Mouse (Mus musculus): ENCODE measurements around the gene Smarce1. TPM values are rescaled to one million over a fixed set of nuclear protein-coding genes. Genes with fewer than 3 reads are reported as not detected.

Gene Smarce1
- total RNA-seq, 1 experiment, result 130 TPM

DNA sequence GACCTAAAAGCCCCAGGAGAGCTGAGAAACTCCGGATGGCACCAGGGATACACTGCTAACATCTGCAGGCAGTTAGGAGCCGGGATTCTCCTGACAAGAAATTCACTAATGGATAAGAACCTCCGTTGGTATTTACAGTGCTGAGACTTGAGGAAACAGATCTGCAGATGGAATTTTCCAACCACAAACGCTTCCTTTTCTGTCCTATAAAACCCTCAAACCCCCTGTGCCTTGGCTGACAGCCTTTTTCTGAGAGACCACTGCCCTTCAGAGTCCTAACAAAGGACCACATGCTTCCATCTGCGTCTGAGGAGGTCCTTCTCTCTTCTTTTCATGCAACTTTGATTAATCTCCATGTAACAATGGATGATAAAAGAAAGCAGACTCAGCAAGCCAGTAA is 69.2 kb downstream of the Smarce1 start:
- H3K36me3 ChIP-seq (ENCODE audit: control insufficient read depth, insufficient read depth, low read length, poor library complexity, severe bottlenecking), result no peaks in the 10 kb centered on the region
- no peak for TF ChIP-seq MAFK (IDR thresholded peaks at IDR 0.05; ENCODE audit: insufficient read depth, low read depth, low read length)
- TF ChIP-seq ZC3H11A (IDR thresholded peaks at IDR 0.05; ENCODE audit: borderline replicate concordance, low read depth, low read length), result no peak
- TF ChIP-seq CHD2 (IDR thresholded peaks at IDR 0.05; ENCODE audit: low read depth, low read length), result no peak
- TF ChIP-seq ZNF384 (IDR thresholded peaks at IDR 0.05; ENCODE audit: low read depth, low read length), result no peak
- no peak for TF ChIP-seq HCFC1 (IDR thresholded peaks at IDR 0.05; ENCODE audit: borderline replicate concordance, insufficient read depth, low read length)
- peaks cover 0 to 3% of the 10 kb centered on the region in 2 experiments; a peak in 1 of 4 replicates for H3K4me1 ChIP-seq (ENCODE audit: control insufficient read depth in 2 of 2, insufficient read depth in 2 of 2, low read length in 2 of 2, poor library complexity in 1 of 2)
- no peak overlapping the region for H3K9ac ChIP-seq (ENCODE audit: insufficient read depth, low read depth, low read length, poor library complexity, severe bottlenecking)
- H3K9me3 ChIP-seq (ENCODE audit: control insufficient read depth, insufficient read depth, low read depth, low read length), result no peaks in the 10 kb centered on the region
- in situ Hi-C loops (cut with MboI; ENCODE audit: low sequenced_read_pairs in 2 of 2, unreplicated experiment in 2 of 2), result no loop called here
- H3K4me3 ChIP-seq (ENCODE audit: insufficient read depth in 1 of 2, low read depth in 1 of 2, low read length in 2 of 2, poor library complexity in 1 of 2, severe bottlenecking in 1 of 2), result no peak overlapping the region
- DNase-seq (ENCODE audit: low read depth, low spot score), result no peak
- H3K27ac ChIP-seq (ENCODE audit: insufficient read depth, low read depth, low read length, poor library complexity, severe bottlenecking), result no peak overlapping the region

DNA sequence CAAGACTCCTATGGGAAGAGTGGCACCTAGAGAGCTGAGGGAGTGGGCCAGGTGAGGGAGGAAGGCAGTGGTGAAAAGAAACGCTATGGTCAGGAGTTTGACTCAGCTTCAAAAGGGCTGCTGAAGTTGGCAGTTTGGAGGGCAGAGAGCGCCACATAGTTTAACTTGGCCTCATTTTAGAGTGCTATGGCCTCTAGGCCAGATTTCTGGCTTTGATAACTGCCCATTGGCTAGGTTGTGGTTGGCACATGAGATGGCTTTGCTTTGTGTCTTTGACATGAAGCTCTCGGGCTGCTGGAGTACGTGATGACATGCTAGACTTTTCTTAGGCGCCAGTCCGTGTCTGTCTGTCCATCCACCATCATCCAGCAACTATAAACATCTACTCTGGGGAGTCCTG is 70.6 kb downstream of the Smarce1 start:
- no peak overlapping the region for H3K27ac ChIP-seq (ENCODE audit: insufficient read depth, low read depth, low read length, poor library complexity, severe bottlenecking)
- no peak overlapping the region for H3K4me3 ChIP-seq (ENCODE audit: insufficient read depth in 1 of 2, low read depth in 1 of 2, low read length in 2 of 2, poor library complexity in 1 of 2, severe bottlenecking in 1 of 2)
- peaks cover 0 to 3% of the 10 kb centered on the region in 2 experiments; a peak in 1 of 4 replicates for H3K4me1 ChIP-seq (ENCODE audit: control insufficient read depth in 2 of 2, insufficient read depth in 2 of 2, low read length in 2 of 2, poor library complexity in 1 of 2)
- in situ Hi-C loops (cut with MboI; ENCODE audit: low sequenced_read_pairs in 2 of 2, unreplicated experiment in 2 of 2), result no loop called here
- TF ChIP-seq MAFK (IDR thresholded peaks at IDR 0.05; ENCODE audit: insufficient read depth, low read depth, low read length) (no peak), CHD2 (IDR thresholded peaks at IDR 0.05; ENCODE audit: low read depth, low read length) (no peak), ZNF384 (IDR thresholded peaks at IDR 0.05; ENCODE audit: low read depth, low read length) (no peak), HCFC1 (IDR thresholded peaks at IDR 0.05; ENCODE audit: borderline replicate concordance, insufficient read depth, low read length) (no peak), ZC3H11A (IDR thresholded peaks at IDR 0.05; ENCODE audit: borderline replicate concordance, low read depth, low read length) (no peak)
- DNase-seq (ENCODE audit: low read depth, low spot score), result no peak
- H3K9ac ChIP-seq (ENCODE audit: insufficient read depth, low read depth, low read length, poor library complexity, severe bottlenecking), result no peak overlapping the region
- H3K9me3 ChIP-seq (ENCODE audit: control insufficient read depth, insufficient read depth, low read depth, low read length), result no peaks in the 10 kb centered on the region
- H3K36me3 ChIP-seq (ENCODE audit: control insufficient read depth, insufficient read depth, low read length, poor library complexity, severe bottlenecking), result no peaks in the 10 kb centered on the region

Other genes with a start within 250 kb of the Smarce1 start
- gene Gjd3, start 248.0 kb downstream of the Smarce1 start, total RNA-seq (2012; rRNA removed), result 0.27 and 1.7 TPM in 2 replicates
- gene Top2a, start 206.8 kb downstream of the Smarce1 start, total RNA-seq (2012; rRNA removed), result 353 and 381 TPM in 2 replicates
- 31.5 and 38.8 TPM in 2 replicates for gene Igfbp4, start 189.8 kb downstream of the Smarce1 start, total RNA-seq (2012; rRNA removed)
- gene Tns4, start 141.7 kb downstream of the Smarce1 start, total RNA-seq (2012; rRNA removed), result 1.1 and 1.2 TPM in 2 replicates
- 0.58 and 1.4 TPM in 2 replicates for gene Ccr7, start 75.9 kb downstream of the Smarce1 start, total RNA-seq (2012; rRNA removed)
- gene Krt222, start 13.1 kb upstream of the Smarce1 start, total RNA-seq (2012; rRNA removed), result 0.11 and 0.22 TPM in 2 replicates
- not detected in 2 replicates for gene Krt24, start 54.2 kb upstream of the Smarce1 start, total RNA-seq (2012; rRNA removed)
- not detected in 2 replicates for gene Krt25, start 91.9 kb upstream of the Smarce1 start, total RNA-seq (2012; rRNA removed)
- gene Krt26, start 106.9 kb upstream of the Smarce1 start, total RNA-seq (2012; rRNA removed), result not detected in 2 replicates
- 0.13 TPM in 1 of 2 replicates, not detected in the other for gene Krt27, start 120.1 kb upstream of the Smarce1 start, total RNA-seq (2012; rRNA removed)
- gene Krt28, start 143.9 kb upstream of the Smarce1 start, total RNA-seq (2012; rRNA removed), result 0.18 and 0.32 TPM in 2 replicates
- 0.53 and 2.8 TPM in 2 replicates for gene Krt10, start 158.3 kb upstream of the Smarce1 start, total RNA-seq (2012; rRNA removed)
- 0.37 and 0.49 TPM in 2 replicates for gene Krt12, start 191.2 kb upstream of the Smarce1 start, total RNA-seq (2012; rRNA removed)
- 1.8 and 2.4 TPM in 2 replicates for gene Krt20, start 207.1 kb upstream of the Smarce1 start, total RNA-seq (2012; rRNA removed)

Data from ES-E14 (cell line).